Mouse (Mus musculus) c-Kit-positive CD71-negative TER-119-negative erythroid progenitor cells, embryonic 14.5 days (primary cell): Measurements from ENCODE around the gene Olfr1095.

Experiments used
- DNase-seq: peaks from one replicate; pipeline ENCODE4 v3.0.0-alpha.2; 2013; ENCODE audit warnings: low read depth

Gene Olfr1095

DNA sequence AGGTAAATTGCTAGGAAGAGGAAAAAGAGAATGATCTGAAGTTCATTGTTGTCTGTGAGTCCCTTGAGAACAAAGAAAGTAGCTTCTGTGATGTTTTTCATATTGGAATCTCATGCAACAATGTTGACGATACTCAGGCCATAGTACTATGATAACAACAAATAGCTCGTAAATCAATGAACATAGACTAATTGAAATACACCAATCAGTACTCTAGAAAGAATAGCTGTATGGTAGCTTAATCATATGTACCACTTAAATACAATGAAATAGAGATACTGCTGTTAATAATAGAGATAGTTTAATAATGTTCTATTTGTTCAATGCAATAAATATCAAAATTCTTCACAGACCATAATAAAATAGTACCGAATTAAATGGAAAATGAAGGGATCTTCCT, at the start of gene Olfr1095:
Gene Olfr1095, minus strand, starts transcription at position 101 of the 400 bp plus-strand sequence.
- DNase-seq, result no peak

GRCm38 (mm10) chr2:86892116-86892515, 40.6 kb upstream of the Olfr1095 start, which contains the start of gene Olfr1097:
Gene Olfr1097, minus strand, starts transcription at chr2:86892216.
- no peak for DNase-seq

DNA sequence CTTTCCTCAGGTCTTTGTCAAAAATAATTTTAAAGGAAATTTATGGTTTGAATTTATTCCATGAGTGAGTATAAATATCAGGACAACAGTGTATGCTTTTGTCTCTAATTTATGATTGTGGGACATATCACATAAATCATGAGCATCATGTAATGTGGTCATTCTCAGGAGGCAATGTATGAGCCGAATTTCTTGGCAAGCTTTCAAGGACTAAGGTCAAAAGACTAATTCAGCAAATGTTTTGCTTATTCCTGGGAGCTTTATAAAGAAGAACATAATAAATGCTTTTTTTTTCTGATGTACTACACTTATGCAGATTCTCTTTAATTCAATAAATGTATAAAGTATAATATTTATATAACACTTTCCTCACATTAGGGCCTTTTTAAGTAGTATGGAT, 23.2 kb upstream of the Olfr1095 start, which contains the start of gene Gm13723:
Gene Gm13723, minus strand, starts transcription at position 101 of the 400 bp plus-strand sequence.
- no peak for DNase-seq

- DNase-seq, result no peak
These were observed 27.1 kb downstream of the Olfr1095 start, which contains the start of gene Olfr1094 for GRCm38 (mm10) chr2:86824363-86824762. Gene Olfr1094, plus strand, starts transcription at chr2:86824663.

GRCm38 (mm10) chr2:86809918-86810317, 41.6 kb downstream of the Olfr1095 start, which contains the start of gene Olfr141:
Gene Olfr141, minus strand, starts transcription at chr2:86810018.
- DNase-seq, result no peak
